Mouse (Mus musculus) MEL (cell line): Measurements from ENCODE around the gene Serinc5.

Experiments
- CTCF ChIP-seq, 3 experiments: IDR thresholded peaks in 2 of 3; conservative IDR thresholded peaks in 1 of 3; 2 replicates each; pipeline ENCODE4 v1.5.1; 2011 to 2012; ENCODE audit warnings: low read length in 3 of 3, low read depth in 2 of 3, mild to moderate bottlenecking in 2 of 3, improper control_type of control experiment in 1 of 3, inconsistent platforms in 1 of 3, mixed read lengths in 1 of 3, moderate library complexity in 1 of 3; ENCODE audit not compliant: control insufficient read depth in 1 of 3, insufficient read depth in 1 of 3, poor library complexity in 1 of 3, severe bottlenecking in 1 of 3
- MEF2A ChIP-seq: IDR thresholded peaks from 2 replicates; pipeline ENCODE4 v1.6.1; 2014; ENCODE audit warnings: low read depth, mild to moderate bottlenecking, inconsistent platforms, low read length, improper control_type of control experiment; ENCODE audit not compliant: poor library complexity, insufficient replicate concordance, severe bottlenecking; ENCODE audit errors: extremely low read depth
- NRF1 ChIP-seq: IDR thresholded peaks from 2 replicates; pipeline ENCODE4 v1.6.1; 2014; ENCODE audit warnings: low read depth, mild to moderate bottlenecking, inconsistent platforms, low read length, improper control_type of control experiment, moderate library complexity; ENCODE audit not compliant: poor library complexity, insufficient read depth, severe bottlenecking
- ZMIZ1 ChIP-seq: IDR thresholded peaks from 2 replicates; pipeline ENCODE4 v1.6.1; 2012; ENCODE audit warnings: low read depth, mild to moderate bottlenecking, inconsistent platforms, low read length, improper control_type of control experiment, moderate library complexity

DNA sequence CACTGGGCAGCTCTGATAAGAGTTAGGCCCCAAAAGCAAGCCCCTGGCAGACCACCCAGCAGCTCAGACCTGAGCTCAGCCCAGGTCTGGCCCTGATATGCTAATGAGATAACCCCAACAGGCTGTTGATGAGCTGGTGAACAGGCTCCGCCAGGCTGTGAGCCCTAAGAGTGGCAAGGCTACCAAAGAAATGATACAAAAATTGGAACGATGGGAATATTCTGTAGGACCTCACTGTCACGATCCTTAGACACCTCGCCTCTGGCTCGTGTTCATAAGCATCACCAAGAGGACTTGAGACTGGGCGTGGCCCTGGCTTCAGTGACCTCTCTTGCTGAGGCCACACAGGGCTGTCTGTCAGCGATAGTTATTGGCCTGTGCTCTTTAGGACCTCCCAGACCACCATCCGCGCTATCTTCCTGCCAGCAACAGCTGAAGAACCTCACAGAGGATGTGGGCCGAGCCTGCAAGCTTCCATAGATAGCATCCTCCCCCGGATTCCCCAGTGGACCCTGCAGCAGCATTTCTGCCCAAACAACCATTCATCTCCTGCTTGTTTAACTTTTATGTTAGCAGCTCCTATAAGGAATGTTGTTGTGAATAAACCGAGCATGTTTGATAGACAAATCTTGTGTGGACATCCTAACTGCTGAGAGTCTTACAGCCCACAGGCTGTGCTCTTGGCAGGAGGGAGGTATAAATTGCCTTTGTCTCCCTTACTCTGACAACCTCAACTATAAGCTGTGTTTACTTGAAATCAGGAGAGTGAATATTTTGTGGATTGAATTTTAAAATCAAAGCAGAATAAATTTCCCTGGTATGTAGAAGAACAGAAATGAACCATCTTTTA is 17.9 kb upstream of the Serinc5 start:
- TF ChIP-seq MEF2A = no peak
- no peak for TF ChIP-seq NRF1
- no peak for TF ChIP-seq ZMIZ1
- TF ChIP-seq CTCF (IDR thresholded peaks at IDR 0.05 in 2 of 3, conservative IDR thresholded peaks at IDR 0.05 in 1 of 3; ENCODE audit: control insufficient read depth in 1 of 3, insufficient read depth in 1 of 3, low read depth in 2 of 3, low read length in 3 of 3, poor library complexity in 1 of 3, severe bottlenecking in 1 of 3) = no peak
